Mouse (Mus musculus) megakaryocyte, embryonic 14.5 days (primary cell): ENCODE data around the gene 2310057N15Rik.

Experiments used
- FLI1 ChIP-seq: IDR thresholded peaks from 2 replicates; pipeline ENCODE4 v1.6.1; 2012; ENCODE audit warnings: low read length, inconsistent platforms, mixed read lengths
- GATA1 ChIP-seq: IDR thresholded peaks from 3 replicates; pipeline ENCODE4 v1.6.1; 2012; ENCODE audit warnings: mixed read lengths, low read length, inconsistent platforms, borderline replicate concordance

DNA sequence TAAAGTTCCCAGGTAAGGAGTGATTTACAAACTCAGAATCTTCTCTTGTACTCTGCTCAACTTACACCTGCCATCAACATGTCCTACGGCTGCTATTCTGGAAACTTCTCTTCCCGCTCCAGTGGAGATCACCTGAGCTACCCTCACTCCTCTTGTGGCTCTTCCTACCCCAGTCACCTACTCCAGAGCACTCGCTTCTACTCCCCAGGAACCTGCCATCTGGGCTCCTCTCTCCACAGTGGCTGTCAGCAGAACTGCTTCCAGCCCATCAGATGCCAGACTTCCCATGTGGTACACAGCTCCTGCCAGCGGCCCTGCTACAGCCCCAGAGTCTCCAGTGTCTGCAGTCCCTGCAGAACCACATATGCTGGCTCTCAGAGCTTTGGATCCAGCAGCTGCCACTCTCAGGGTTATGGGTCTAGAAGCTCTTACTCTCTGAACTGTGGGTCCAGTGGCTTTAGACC is 45.2 kb downstream of the 2310057N15Rik start, which contains the start of gene Krtap13-1:
- TF ChIP-seq GATA1 = no peak
- no peak for TF ChIP-seq FLI1
